Mouse (Mus musculus) T-helper 17 cell (primary cell): ENCODE measurements at regions not wholly inside any gene's neighbourhood (a gene's known extent, or its start where the extent isn't known, plus 50 kb on each side); places are given as distances from the start of the nearest gene placed in this dataset.

Experiments
- in situ Hi-C, 2 experiments: fragments of 300-600 bp; cut with MboI, MseI; formaldehyde crosslinking; loops; 1 replicate in 1 of 2; 2 replicates in 1 of 2; pipeline ENCODE4 v1.15.1; 2025; ENCODE audit warnings: high pct_unique_total_duplicates in 2 of 2

DNA sequence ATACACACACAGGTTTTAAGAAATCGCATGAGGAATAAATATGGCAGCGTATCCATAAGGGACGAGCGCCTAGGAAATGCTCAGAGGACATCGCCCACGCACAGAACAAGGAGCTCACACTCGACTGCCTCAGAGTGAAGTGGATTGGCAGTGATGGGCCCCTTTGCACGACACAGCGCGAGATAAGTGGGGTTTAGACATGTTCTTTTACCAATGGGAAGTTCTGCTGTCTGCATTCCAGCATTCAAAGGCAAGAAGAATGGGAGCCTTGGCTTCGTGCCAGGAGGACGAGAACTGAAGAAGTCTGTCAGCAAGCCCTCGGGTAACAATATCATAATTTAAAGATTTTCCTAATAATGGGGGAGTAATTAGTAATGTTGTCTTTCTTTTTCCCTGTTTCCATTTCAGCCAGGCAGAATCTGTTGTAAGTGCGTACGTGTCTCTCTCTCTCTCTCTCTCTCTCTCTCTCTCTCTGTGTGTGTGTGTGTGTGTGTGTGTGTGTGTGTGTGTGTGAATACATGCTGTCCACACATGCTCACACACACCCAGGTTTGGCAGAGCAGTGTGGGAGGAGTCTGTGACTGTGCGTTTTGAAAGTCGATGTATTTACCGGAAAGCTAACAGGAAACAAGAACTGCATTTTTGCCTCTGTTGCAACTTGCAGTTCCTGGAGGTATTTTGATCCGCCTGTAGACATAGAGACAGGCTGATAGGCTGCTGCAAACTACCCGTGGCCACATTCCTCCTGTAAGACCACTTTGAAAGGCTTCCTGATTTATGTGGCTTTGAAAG lies 477.2 kb upstream of the 3110018I06Rik start:
- in situ Hi-C loops: no loop called here

DNA sequence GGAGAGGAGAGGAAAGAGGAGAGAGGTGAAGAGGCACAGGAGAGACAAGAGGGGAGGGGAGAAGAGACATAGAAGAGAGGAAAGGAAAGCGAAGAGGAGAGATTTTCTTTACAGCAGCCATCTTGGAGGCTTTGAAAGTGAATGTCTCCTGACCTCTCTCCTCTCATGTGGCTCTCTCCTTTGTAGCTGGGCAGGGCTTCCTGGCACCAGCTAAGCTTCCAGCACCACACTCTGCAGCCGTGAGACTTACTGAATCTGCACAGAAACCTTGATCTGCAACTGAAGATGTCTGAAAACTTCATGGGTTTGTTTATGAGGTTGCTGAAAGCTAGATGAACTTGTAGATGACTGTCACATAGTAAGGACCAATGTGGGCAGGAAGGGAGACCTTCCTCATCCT lies 471.6 kb upstream of the 3110018I06Rik start:
- in situ Hi-C loops: no loop called here

DNA sequence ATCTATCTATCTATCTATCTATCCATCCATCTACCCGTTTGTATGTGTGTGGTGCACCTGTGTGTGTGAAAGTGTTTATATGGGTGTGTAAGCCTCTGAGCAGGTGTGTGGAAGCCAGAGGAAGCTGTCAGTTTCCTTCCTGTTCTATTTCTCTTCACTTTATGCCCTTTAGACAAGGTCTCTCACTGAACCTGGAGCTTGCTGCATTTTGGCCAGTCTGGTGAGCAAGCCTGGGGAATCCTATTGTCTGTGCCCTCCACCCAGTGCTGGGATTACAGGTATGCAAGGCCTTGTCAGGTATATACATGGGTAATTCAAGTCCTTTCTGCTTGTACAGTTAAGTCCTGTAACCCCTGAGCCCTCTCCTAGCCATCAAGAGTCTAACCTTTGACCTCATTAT lies 466.6 kb upstream of the 3110018I06Rik start:
- in situ Hi-C loops: no loop called here

DNA sequence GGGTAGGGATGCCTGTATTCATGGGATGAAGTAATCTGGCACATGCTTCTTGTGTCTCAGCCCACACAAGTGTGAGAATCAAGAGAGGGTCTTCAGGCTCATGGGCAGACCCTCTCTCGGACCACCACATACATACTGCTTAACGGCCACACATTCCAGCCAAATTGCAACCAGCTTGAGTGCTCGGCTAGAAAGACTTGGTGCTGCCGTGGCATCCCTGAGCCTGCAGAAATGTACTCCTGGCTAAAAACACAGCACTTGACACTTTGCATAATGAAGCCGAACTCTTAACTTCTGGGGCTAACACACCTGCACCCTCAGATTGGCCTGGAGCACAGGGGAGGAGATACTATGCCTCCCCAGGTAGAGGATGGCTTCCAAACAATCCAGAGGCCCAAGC lies 461.6 kb upstream of the 3110018I06Rik start:
- in situ Hi-C loops: no loop called here

DNA sequence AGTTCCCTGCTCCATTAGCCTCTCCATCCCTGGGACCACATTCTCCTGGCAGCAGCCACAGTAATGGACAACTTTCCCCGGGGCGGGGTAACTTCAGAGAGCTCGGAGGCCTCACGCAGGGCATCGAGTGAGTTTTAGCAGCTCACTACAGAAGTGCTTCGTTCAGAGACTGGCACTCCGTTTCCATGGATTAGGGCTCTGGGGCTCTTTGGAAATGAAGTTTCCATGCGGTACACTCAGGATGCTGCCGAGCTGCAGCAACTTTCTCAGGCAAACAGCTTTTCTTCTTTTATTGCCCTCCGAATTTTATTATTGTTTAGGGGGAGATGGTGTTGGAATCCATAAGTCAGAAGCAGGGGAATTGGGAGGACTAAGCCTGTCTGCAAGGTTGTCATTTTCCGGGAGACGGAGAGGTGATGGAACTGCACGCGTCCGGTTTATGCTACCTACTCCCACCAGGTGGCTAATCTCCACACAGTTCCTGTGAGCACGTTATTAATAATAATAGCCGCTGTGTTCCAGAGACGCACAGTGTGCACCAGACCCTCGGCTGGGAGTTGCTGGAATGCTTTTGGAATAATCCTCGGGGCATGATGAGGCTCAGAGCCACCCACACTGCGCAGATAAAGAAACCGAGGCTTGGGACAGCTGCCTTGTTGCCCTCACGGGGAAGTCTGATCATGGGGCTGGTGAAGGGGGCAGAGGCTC lies 460.4 kb upstream of the 3110018I06Rik start:
- in situ Hi-C loops: no loop called here

DNA sequence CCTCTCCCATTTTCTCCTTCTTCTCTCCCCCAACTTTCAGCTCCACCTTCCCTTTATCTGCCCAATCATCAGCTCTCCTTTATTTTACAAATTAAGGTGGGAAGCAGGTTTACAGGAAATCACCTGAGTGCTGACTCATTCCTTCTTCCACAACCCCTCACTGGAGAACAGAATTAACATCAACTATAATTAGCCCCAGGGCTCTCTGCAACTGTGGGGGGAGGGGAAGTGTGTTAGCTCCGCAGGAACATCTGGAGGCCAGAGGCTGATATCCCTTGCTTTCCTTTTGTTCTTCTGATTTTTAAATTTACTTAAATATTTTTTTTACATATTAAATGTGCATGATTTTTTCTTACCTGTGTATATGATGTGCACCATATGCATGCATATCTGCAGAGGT lies 459.4 kb upstream of the 3110018I06Rik start:
- in situ Hi-C loops: no loop called here

DNA sequence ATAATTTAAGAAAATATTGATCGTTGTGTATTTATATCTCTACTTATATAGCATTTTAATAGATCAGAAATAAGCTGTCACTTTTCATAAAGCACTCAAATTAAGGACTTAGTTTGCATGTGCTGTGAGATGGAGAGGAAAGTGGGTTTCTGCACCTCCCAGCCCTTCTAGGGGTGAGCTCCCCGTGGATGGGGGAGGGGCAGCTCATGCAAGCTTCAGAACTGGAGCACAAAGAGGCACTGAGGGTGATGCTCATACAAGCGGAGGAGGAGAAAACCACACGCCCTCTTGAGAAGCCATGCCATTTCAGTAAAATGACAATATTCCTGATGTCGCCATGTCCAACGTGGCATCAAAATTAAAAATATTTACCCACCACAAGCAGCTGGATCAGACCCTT lies 452.1 kb upstream of the 3110018I06Rik start:
- in situ Hi-C loops: no loop called here

DNA sequence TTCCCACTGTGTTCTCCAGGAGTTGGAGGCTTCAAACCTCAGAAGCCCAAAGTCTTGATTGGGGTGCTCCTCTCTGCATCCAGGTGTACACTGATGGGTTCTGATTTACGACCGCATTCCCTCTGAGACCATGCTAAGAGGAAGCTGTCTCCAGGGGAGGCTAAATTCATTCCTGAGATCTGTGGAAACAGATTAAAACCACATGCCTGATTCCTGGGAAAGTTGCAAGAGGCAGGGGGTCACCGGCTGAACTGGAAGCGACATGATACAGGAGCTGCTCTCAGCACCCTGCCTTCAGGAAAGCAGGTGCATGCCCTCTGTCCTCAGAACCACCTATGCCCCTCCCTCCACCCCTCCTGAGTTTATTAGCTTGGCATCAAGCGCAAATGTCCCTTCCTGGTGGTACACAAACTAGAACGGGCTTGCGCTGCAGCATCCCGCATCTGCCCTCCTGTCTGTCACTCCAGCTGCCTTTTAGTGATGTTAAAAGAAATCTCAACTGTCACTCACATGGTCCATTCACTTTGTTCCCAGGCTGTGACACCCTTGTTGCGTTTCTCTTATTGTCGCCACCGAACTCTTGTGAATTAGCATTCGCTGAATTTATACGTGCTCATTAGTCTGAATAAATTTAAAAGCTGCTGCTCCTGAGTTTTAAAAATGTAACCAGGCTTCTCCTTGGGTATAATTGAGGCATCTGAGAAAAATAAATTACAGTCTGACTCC lies 446.3 kb upstream of the 3110018I06Rik start:
- in situ Hi-C loops: no loop called here

DNA sequence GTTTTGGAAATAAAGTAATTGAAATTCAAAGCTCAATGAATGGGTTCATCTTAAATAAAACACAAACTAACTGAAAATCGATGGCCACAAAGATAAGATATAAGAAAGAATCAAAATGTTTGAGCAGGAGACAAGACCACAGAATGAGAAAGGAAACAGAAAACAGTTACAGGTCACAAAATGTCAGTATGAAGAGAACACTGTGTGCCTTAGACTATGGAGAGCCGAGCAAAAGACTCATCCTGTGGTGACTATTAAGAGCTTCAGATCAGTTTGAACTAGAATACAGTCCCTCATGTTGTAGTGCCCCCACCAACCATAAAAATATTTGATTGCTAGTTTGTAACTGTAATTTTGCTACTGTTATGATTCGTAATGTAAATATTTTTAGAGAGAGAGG lies 441.9 kb upstream of the 3110018I06Rik start:
- in situ Hi-C loops: no loop called here

DNA sequence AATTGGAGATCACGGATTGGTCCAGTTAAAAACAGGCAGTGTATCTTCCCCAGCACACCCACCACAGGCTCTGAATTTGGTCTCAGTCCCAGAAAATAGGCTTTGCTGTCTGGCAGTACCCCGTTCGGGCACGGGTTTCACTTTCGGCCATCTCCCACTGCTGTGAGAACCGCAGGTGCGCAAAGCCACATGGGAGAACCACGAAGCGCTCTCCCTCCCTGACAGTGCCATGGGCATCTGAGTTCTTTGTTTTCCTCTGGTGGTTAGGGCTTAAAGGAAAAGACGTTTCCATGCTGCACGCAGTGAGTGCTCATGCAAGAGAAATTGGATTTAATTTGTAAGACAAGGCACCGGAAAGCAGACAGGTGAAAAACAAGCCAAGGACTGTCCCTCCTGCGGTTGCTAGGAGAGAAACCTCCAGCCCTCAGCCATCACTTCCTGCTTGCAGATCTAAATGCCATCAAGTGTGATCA lies 441.3 kb upstream of the 3110018I06Rik start:
- in situ Hi-C loops: no loop called here

DNA sequence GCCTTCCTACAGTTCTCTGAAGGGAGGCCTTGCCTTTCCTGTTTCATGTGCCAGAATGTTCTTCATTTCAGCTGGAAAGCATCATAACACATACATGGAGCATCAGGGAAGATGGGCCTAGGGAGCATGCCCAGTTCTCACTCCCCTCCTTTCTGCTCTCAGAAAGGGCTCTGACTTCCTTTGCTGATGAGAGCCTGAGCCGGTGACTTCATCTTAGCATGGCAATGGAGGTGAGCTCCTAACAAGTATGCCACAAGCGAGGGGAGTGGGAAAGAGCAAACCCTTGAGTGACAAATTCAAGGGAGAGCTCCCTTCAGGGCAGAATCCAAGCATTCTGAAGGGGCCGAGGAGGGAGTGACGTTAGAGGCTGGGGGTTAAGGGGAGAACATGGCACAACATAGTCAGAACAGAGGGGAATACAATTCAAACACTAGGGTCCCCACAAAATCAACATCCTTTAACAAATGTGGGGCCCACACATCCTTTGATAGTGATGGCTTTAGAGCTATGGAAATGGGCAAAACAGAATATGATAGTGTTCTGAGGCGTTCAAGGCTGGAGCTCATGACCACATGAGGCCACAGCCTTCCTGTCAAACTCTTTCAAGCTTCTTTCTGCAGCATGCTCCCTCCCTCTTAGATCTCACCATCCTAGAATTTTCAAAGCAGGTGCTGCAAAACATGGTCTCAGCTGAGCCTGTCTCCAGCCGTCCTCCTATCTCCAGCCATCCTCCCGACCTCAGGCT lies 437.4 kb upstream of the 3110018I06Rik start:
- in situ Hi-C loops: loop anchor here in 1 of 2 experiments (5.0 kb wide), 1 partner anchor 1501 kb away; the partner anchor contains the start of gene Evl

DNA sequence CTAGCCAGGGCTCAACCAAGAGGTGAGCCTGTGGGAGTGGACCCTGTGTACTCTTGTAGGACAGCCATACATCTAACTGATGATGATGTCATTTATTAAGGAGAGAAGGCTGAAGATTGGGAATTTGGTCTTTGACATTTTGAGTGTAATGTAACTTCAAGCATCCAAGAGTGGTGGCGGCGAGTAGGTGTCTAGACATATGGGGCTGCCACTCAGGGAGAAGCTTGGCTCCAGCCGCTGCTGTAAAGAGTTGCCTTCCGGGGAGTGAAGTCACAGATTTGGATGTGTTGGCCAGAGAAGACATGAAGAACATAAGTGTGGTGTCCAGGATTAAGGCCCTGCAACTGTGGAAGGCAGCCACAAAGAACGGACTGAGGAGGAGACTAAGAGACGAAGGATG lies 436.3 kb upstream of the 3110018I06Rik start:
- in situ Hi-C loops: loop anchor here in 1 of 2 experiments (5.0 kb wide), 1 partner anchor 1500 kb away; the partner anchor contains the start of gene Evl

DNA sequence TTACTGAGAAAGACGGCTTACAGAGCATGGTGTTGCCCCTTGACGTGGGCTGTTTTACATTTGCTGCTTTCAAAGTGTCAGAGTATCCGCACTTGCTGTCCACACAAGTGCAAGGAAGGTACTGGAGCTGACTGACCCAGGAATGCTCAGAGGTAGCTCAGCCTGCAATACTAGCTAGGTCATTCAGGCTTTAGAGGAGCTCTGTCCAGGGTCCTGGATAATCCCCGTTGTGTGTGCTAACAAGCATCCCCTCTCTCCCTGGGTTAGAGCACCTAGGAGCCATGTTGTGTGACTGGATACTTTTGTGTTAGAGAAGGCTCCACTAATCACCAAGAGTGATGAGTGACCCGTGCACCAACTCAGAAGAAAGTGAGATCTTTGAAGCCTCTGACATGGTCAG lies 431.9 kb upstream of the 3110018I06Rik start:
- in situ Hi-C loops: no loop called here

DNA sequence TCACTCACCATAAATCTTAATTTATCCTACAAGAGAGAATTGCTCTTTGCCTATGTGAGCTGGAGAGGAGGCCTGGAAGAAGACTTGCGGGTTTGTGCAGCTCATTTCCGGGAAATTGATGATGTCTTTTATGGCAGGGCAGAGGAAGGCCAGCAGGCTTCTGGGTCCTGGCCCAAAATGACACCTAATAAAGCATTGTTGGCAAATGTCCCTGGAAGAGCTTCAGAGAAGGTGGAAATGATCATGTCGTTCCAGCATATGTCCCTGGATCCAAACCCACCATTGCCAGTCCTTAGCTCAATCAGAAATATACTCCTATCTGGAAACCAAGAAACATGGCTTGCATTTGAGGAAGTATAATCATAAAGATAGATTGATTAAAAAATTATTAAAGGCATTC lies 427.9 kb upstream of the 3110018I06Rik start:
- in situ Hi-C loops: no loop called here

DNA sequence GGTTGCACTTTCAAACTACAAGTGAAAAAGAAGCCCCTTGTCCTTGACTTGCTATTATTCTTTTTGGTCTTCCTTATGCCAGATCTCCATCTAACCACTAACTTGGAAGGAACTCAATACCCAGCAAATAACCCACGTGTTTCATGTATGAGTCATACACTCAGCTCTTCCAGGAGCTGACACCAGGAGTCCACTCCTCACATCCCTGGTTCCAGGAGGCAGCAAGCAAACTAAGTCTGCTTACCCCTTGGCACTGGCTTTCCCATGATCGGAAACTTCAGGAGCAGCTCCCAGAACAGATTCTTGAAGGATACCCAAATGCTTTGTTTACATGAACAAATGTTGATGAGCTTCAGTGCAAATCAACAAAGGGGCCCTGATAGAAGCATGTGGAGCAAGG lies 421.1 kb upstream of the 3110018I06Rik start:
- in situ Hi-C loops: no loop called here

DNA sequence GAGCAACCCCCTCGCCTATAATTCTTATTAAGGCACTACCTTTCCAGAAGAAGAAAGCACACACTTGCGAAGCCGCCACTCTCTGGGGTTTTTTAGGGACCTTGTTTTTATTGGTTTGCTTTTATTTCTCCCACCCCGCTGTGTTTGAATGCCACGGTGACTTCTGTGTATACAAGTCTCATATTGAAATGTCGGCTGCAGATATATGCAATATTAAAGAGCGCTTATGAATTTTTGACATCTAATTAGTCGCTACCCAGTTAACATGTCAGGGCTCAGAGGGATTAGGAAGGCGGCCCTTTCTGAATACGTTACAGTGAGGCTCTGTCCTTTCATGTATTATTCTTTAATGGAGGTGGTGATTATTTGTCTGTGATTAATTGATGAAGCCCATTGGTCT lies 405.9 kb upstream of the 3110018I06Rik start:
- in situ Hi-C loops: no loop called here

DNA sequence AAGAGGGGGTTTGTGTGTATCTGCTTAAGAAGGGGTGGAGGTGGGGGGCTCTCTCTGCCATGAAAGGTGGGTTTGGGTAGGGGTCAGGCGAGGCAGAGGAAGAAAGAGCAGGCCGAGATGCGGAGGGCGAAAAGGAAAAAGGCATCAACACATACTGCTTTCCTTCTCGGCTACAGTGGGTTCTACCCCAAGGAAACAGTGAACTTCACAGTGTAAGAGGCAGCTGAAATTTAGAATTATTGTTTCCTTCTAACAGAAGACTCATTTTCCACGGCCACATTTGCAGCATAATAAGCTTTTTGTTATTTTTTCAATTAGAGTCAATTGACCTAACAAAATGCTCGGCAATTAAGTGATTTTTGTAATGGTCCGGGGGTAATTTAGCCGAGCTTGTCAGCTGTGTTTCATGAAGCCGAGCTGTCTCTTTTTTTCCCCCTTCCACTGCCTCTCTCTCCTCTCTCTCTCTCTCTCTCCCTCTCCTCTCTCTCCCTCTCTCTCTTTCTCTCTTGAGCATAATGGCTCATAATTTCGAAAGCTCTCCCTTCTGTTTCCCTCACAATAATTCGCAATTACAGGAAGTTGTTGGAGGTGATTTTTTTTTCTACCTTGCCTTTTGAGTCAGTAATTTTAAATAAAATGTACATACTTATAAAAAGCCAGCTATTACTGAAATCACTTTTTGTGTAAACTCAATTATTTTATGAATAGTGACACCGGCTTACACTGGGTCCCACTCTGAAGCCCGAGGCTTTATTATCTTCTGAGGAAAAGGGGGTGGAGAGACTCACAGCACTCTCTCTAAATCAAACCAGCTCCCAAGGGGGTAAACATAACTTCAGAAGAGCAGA lies 403.1 kb upstream of the 3110018I06Rik start:
- in situ Hi-C loops: no loop called here

DNA sequence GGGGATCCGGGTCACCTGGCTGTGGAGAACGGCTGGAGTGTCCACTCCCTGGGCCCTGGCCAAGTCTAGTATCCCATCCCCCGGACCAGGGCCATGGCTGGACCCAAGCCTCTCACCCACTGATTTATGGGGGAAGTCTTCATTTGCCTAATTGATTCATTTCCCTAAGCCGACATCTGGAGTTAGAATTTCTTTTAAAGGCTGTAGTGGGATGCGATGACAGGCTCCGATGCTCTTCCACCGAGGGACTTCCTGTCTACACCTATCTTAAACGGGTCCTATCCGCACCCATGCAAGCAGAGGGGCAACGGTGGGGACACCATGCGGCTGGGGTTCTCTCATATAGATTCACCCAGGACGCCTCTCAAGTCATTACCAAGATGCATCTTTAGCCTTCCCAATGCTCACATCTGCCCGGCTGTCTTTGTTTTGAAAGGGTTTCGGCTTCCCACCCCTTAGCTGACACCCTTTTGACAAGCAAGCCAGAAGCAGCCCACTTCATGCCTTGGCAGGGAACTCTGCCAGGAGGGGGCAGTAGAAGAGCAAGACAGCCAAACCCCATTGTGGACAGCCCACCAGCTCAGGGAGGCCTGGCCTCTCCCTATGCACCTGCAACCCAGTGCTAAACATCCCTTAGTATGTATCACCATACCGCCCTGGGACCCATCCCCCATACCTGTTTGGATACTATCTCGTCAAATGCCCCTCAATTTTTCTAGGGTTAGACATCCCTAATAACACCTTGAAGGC lies 402.4 kb upstream of the 3110018I06Rik start:
- in situ Hi-C loops: no loop called here

DNA sequence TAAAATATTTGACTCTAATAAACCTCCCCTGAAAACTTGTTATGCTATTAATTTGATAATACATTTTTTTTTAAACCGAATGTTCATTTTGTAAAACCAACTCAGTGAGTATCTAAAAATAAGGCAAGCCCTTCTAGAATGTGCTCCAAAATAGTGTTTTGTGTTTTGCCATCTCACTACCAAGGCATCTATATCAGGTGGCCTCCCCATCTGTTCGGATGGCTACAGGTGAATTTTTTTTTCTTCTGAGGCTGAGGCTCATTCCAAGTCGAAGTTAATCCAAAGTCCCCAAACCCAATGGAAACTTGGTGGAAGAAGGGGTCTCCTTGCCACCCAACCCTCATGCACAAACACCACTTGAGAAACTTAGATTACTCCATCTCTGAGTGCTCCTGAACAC lies 396.3 kb upstream of the 3110018I06Rik start:
- in situ Hi-C loops: no loop called here

DNA sequence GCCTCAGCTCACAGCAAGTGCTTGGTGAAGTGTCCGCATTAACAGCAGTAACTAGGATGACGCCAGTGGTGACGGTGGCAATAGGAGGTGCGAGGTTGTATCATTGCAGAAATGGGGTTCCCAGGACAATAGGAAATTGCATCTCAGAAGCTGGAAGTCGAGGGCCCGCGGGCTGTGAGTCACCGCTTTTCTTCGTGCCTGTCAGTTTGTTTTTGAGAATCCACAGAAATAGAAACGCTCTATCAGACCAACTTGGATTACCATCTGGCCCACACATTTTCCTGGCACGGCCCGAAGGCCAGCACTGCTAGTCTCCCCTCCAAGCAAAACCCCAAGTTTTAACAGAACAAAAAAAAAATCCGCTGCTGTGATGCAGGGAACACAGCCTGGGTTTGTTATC lies 395.1 kb upstream of the 3110018I06Rik start:
- in situ Hi-C loops: no loop called here
